Mouse (Mus musculus) megakaryocyte, embryonic 14.5 days (primary cell): ENCODE results near the gene Coq4.

Experiments used
- FLI1 ChIP-seq: IDR thresholded peaks from 2 replicates; pipeline ENCODE4 v1.6.1; 2012; ENCODE audit warnings: low read length, inconsistent platforms, mixed read lengths
- GATA1 ChIP-seq: IDR thresholded peaks from 3 replicates; pipeline ENCODE4 v1.6.1; 2012; ENCODE audit warnings: mixed read lengths, low read length, inconsistent platforms, borderline replicate concordance

GRCm38 (mm10) chr2:29784290-29784689, 3.0 kb upstream of the Coq4 start:
- TF ChIP-seq GATA1, result no peak
- TF ChIP-seq FLI1, result no peak
